Mouse (Mus musculus) layer of hippocampus, adult 18-20 months (tissue): ENCODE measurements at regions not wholly inside any gene's neighbourhood (a gene's known extent, or its start where the extent isn't known, plus 50 kb on each side); places are given as distances from the start of the nearest gene placed in this dataset.

Experiments used
- DNase-seq, 2 experiments: peaks; one replicate each; pipeline ENCODE4 v3.0.0; 2022; ENCODE audit warnings: low spot score in 2 of 2

- DNase-seq, result no peak
Measured at GRCm38 (mm10) chr3:38221834-38222215, 262.8 kb downstream of the Ankrd50 start.

- DNase-seq, result peak in 1 of 2 experiments; percentile 76
Measured at GRCm38 (mm10) chr3:38220934-38221833, 263.5 kb downstream of the Ankrd50 start.

GRCm38 (mm10) chr3:38209081-38209480 lies 275.6 kb downstream of the Ankrd50 start:
- DNase-seq, result no peak

- no peak for DNase-seq
Measured at GRCm38 (mm10) chr3:38207867-38208266, 276.8 kb downstream of the Ankrd50 start.

GRCm38 (mm10) chr3:38201861-38202656 lies 282.6 kb downstream of the Ankrd50 start:
- peak in 1 of 2 experiments; percentile 58 for DNase-seq

- no peak for DNase-seq
Measured at GRCm38 (mm10) chr3:38194001-38194400, 290.6 kb downstream of the Ankrd50 start.

- no peak for DNase-seq
Measured at GRCm38 (mm10) chr3:38187406-38187896, 297.2 kb downstream of the Ankrd50 start.

GRCm38 (mm10) chr3:38186503-38186902 lies 298.1 kb downstream of the Ankrd50 start:
- DNase-seq, result no peak

- no peak for DNase-seq
Measured at GRCm38 (mm10) chr3:38178295-38178694, 306.3 kb downstream of the Ankrd50 start.

- DNase-seq, result no peak
Measured at GRCm38 (mm10) chr3:38175946-38176345, 308.7 kb downstream of the Ankrd50 start.

- no peak for DNase-seq
Measured at GRCm38 (mm10) chr3:38174735-38175280, 309.8 kb downstream of the Ankrd50 start.

GRCm38 (mm10) chr3:38152408-38152807 lies 332.2 kb downstream of the Ankrd50 start:
- DNase-seq, result no peak

GRCm38 (mm10) chr3:38151821-38152220 lies 332.8 kb downstream of the Ankrd50 start:
- no peak for DNase-seq

- DNase-seq, result no peak
Measured at GRCm38 (mm10) chr3:38146663-38147062, 338.0 kb downstream of the Ankrd50 start.

GRCm38 (mm10) chr3:38145444-38145843 lies 339.2 kb downstream of the Ankrd50 start:
- DNase-seq, result no peak

- DNase-seq, result no peak
Measured at GRCm38 (mm10) chr3:38144650-38145049, 340.0 kb downstream of the Ankrd50 start.

GRCm38 (mm10) chr3:38143147-38143883 lies 341.3 kb downstream of the Ankrd50 start:
- peak; percentile 6 to 51 for DNase-seq

GRCm38 (mm10) chr3:38139387-38139786 lies 345.3 kb downstream of the Ankrd50 start:
- DNase-seq, result peak; percentile 18 to 62

- DNase-seq, result no peak
Measured at GRCm38 (mm10) chr3:38138014-38138413, 346.6 kb downstream of the Ankrd50 start.

- no peak for DNase-seq
Measured at GRCm38 (mm10) chr3:38135808-38136214, 348.8 kb downstream of the Ankrd50 start.

- DNase-seq, result no peak
Measured at GRCm38 (mm10) chr3:38134425-38134824, 350.2 kb downstream of the Ankrd50 start.
